Mouse (Mus musculus) brain, embryonic 14.5 days (tissue): ENCODE data around the gene Sppl2c.

Source experiments
- CTCF ChIP-seq: fragments of 200-500 bp; IDR thresholded peaks from 2 replicates; pipeline ENCODE4 v1.5.1; 2012; ENCODE audit warnings: inconsistent platforms, mild to moderate bottlenecking, moderate library complexity, borderline replicate concordance; ENCODE audit not compliant: insufficient read depth, insufficient read length; ENCODE audit errors: extremely low read depth
- POLR2A ChIP-seq: fragments of 200-500 bp; IDR thresholded peaks from 2 replicates; pipeline ENCODE4 v1.6.1; 2012; ENCODE audit warnings: mild to moderate bottlenecking, inconsistent platforms, borderline replicate concordance; ENCODE audit not compliant: poor library complexity, insufficient read depth, insufficient read length, severe bottlenecking; ENCODE audit errors: extremely low read depth

DNA sequence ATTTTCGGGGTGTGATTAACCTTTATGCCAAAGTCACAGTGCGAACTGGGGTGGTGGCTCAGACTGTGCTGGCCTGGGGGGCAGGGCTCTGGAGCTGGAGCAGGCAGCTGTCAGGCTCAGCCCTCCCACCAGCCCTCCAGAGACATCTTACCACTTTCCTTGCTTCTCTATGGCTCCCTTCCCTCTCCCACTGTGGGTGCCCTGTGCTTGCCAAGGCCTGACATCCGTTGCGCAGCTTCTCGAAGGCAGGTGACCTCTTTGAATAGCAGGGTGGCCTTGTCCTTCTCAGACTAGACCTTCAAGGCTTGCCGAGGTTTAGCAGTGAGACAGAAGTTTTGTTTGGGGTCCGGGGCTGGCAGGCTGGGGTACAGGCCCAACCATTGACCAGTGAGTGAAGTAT lies 37.3 kb upstream of the Sppl2c start:
- TF ChIP-seq CTCF, result no peak
- no peak for TF ChIP-seq POLR2A
